Mouse (Mus musculus) kidney, embryonic 16.5 days (tissue): ENCODE measurements around the gene Zglp1. TPM values are rescaled to one million over a fixed set of nuclear protein-coding genes. Genes with fewer than 3 reads are reported as not detected.

Experiments
- ATAC-seq: fragments of 200-750 bp; cut with Nextera tagmentation; 2 replicates; pipeline ENCODE4 v1.8.0; 2017; ENCODE audit warnings: moderate TSS enrichment; ENCODE audit not compliant: low FRiP score, low TSS enrichment
- H3K27ac ChIP-seq: fragments of 300-500 bp; sonication (generic); 2 replicates; pipeline ENCODE4 v1.5.1; 2014; ENCODE audit warnings: low read length
- H3K27me3 ChIP-seq: fragments of 300-500 bp; sonication (generic); 2 replicates; pipeline ENCODE4 v1.6.1; 2014; ENCODE audit warnings: low read length, control low read depth, mixed read lengths; ENCODE audit not compliant: insufficient read depth
- H3K36me3 ChIP-seq: fragments of 300-500 bp; sonication (generic); 2 replicates; pipeline ENCODE4 v1.6.1; 2014; ENCODE audit warnings: low read length, control low read depth, mixed read lengths; ENCODE audit not compliant: insufficient read depth
- H3K4me1 ChIP-seq: fragments of 300-500 bp; sonication (generic); 2 replicates; pipeline ENCODE4 v1.6.1; 2014; ENCODE audit warnings: low read length, control low read depth, mixed read lengths; ENCODE audit not compliant: insufficient read depth
- H3K4me2 ChIP-seq: fragments of 300-500 bp; sonication (generic); replicated peaks from 2 replicates; pipeline ENCODE4 v1.6.1; 2014; ENCODE audit warnings: low read depth, low read length
- H3K4me3 ChIP-seq: fragments of 300-500 bp; sonication (generic); 2 replicates; pipeline ENCODE4 v1.5.1; 2014; ENCODE audit warnings: mild to moderate bottlenecking, low read length
- H3K9ac ChIP-seq: fragments of 300-500 bp; sonication (generic); replicated peaks from 2 replicates; pipeline ENCODE4 v1.6.1; 2014; ENCODE audit warnings: low read length
- H3K9me3 ChIP-seq: fragments of 300-500 bp; sonication (generic); 2 replicates; pipeline ENCODE4 v1.6.1; 2016; ENCODE audit warnings: low read length, control low read depth
- WGBS: fragments of 180-500 bp; shearing (Covaris S2); extraction: QIAGEN DNeasy Blood & Tissue Kit; methylation state at CpG from one replicate; pipeline ENCODE4 v1.1.7; 2014; 5-methylcytosine and 5-hydroxymethylcytosine counted together
- polyA plus RNA-seq: library from polyadenylated mRNA; unstranded; fragments of >200 nt; fragmentation: Nextera tagmentation; extraction: Ambion mirVana; gene quantifications from 2 replicates; pipeline ENCODE4 v1.2.1, GENCODE M21; 2015

The Zglp1 gene
- polyA plus RNA-seq, 1 experiment from 2014 or later, result 0.64 TPM

DNA sequence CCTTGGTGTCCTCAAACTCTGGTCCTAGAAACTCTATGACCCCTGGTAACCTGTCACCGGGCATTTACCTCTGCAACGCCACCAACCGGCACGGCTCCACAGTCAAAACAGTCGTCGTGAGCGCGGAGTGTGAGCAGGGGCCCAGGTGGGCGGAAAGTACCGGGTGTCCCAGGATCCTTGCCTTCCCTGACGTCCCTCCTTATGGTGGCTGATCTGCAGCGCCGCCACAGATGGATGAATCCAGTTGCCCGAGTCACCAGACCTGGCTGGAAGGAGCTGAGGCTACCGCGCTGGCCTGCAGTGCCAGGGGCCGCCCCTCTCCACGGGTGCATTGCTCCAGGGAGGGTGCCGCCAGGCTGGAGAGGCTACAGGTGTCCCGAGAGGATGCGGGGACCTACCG lies 30.2 kb downstream of the Zglp1 start:
- 1% methylated on average over 22 of the region's 22 CpGs for WGBS
- no peak overlapping the region for H3K9ac ChIP-seq
- H3K27ac ChIP-seq, result no peak overlapping the region
- ATAC-seq, result no peak
- no peaks in the 10 kb centered on the region for H3K9me3 ChIP-seq
- peak overlapping the region; percentile 56 for H3K4me2 ChIP-seq
- peak overlapping the region; percentile 14 for H3K4me3 ChIP-seq
- H3K36me3 ChIP-seq, result no peaks in the 10 kb centered on the region
- H3K4me1 ChIP-seq, result peaks cover 53% of the 10 kb centered on the region
- peaks cover 77% of the 10 kb centered on the region for H3K27me3 ChIP-seq

DNA sequence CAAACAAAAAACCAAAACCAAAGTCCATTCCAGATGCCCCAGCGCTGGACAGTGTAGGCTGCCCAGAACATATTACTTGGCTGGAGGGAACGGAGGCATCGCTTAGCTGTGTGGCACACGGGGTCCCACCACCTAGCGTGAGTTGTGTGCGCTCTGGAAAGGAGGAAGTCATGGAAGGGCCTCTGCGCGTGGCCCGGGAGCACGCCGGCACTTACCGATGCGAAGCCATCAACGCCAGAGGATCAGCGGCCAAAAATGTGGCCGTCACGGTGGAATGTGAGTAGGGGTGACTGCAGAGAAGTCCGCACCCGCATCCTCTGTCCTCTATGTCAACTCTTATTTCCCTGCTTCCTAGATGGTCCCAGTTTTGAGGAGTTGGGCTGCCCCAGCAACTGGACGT lies 30.7 kb downstream of the Zglp1 start:
- no peaks in the 10 kb centered on the region for H3K36me3 ChIP-seq
- H3K27ac ChIP-seq, result no peak overlapping the region
- H3K4me3 ChIP-seq, result peak overlapping the region; percentile 14; the same call in 1 of the 2 replicates
- peaks cover 77% of the 10 kb centered on the region for H3K27me3 ChIP-seq
- peak overlapping the region; percentile 56; the same call in 1 of the 2 replicates for H3K4me2 ChIP-seq
- no peak for ATAC-seq
- peaks cover 57% of the 10 kb centered on the region for H3K4me1 ChIP-seq
- no peaks in the 10 kb centered on the region for H3K9me3 ChIP-seq
- WGBS, result 9% methylated on average over 20 of the region's 20 CpGs
- H3K9ac ChIP-seq, result no peak overlapping the region

DNA sequence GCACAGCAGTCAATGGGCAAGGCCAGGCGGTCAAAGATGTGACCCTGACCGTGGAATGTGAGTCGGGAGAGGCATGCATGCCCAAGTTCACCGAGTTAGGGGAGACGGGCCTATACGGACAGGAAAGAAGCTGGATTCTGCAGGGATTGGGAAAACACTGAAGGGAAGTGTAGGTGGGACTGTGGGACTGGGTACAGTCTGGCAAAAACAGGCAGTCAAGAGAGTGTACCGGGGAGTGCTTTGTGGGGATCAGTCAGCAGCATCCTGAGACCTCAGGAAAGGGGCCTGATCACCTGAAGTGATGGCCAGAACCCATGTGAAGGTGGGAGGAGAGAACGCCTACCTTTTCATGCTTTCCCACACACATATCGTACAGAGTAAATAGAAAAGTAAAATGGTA lies 31.3 kb downstream of the Zglp1 start:
- no peak overlapping the region for H3K27ac ChIP-seq
- no peaks in the 10 kb centered on the region for H3K9me3 ChIP-seq
- H3K4me1 ChIP-seq, result peaks cover 55% of the 10 kb centered on the region
- H3K9ac ChIP-seq, result no peak overlapping the region
- no peak for ATAC-seq
- H3K27me3 ChIP-seq, result peaks cover 77% of the 10 kb centered on the region
- no peak overlapping the region for H3K4me3 ChIP-seq
- WGBS, result 27% methylated on average over 9 of the region's 9 CpGs
- H3K4me2 ChIP-seq, result no peak overlapping the region
- no peaks in the 10 kb centered on the region for H3K36me3 ChIP-seq

DNA sequence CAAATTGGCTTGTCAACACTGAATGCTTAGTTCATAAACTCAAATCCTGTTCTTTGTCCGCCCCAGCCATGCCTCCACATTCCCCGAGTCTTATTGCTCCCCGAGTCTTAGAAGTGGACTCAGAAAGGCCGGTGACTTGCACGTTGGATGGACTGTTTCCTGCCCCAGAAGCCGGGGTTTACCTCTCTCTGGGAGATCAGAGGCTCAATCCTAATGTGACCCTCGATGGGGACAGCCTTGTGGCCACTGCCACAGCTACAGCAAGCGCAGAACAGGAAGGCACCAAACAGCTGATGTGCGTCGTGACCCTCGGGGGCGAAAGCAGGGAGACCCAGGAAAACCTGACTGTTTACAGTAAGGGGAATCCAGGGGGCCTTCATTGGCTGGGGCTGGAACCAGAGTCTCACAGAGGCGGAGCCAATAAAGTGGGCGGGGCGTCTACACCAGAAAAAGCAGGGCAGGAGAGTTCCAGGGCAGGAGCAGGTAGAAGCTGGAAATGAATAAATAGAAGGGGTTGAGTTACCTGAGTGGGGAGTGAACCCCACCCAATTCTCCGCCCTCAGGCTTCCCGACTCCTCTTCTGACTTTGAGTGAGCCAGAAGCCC lies 32.3 kb downstream of the Zglp1 start:
- H3K9me3 ChIP-seq, result no peaks in the 10 kb centered on the region
- H3K4me1 ChIP-seq, result peaks cover 65% of the 10 kb centered on the region
- H3K27me3 ChIP-seq, result peaks cover 76% of the 10 kb centered on the region
- 0 out of 2 replicates have a peak overlapping the region, but pooled peaks have one; percentile 4 for H3K4me3 ChIP-seq
- H3K36me3 ChIP-seq, result no peaks in the 10 kb centered on the region
- H3K4me2 ChIP-seq, result no peak overlapping the region
- no peak overlapping the region for H3K9ac ChIP-seq
- WGBS, result 6% methylated on average over 17 of the region's 17 CpGs
- H3K27ac ChIP-seq, result no peak overlapping the region
- ATAC-seq, result no peak

DNA sequence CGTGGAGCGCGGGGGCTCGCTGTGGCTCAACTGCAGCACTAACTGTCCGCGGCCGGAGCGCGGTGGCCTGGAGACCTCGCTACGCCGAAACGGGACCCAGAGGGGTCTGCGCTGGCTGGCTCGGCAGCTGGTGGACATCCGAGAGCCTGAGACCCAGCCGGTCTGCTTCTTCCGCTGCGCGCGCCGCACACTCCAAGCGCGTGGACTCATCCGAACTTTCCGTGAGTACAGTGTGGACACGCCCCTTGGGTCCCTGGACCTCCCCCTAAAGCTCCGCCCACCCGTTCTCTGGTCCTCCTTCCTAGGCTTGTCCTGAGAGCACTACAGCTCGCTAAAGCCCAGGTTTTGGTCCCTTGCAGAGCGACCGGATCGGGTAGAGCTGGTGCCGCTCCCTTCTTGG lies 33.8 kb downstream of the Zglp1 start:
- peak overlapping the region; percentile 54 for H3K9ac ChIP-seq
- WGBS, result under 1% methylated on average over 34 of the region's 34 CpGs
- peak overlapping the region; percentile 90 for H3K4me2 ChIP-seq
- peak; percentile 74 for ATAC-seq
- H3K4me1 ChIP-seq, result peaks cover 67% of the 10 kb centered on the region
- peak overlapping the region; percentile 60 for H3K4me3 ChIP-seq
- no peak overlapping the region for H3K27ac ChIP-seq
- peaks cover 64% of the 10 kb centered on the region for H3K27me3 ChIP-seq
- H3K36me3 ChIP-seq, result no peaks in the 10 kb centered on the region
- no peaks in the 10 kb centered on the region for H3K9me3 ChIP-seq

DNA sequence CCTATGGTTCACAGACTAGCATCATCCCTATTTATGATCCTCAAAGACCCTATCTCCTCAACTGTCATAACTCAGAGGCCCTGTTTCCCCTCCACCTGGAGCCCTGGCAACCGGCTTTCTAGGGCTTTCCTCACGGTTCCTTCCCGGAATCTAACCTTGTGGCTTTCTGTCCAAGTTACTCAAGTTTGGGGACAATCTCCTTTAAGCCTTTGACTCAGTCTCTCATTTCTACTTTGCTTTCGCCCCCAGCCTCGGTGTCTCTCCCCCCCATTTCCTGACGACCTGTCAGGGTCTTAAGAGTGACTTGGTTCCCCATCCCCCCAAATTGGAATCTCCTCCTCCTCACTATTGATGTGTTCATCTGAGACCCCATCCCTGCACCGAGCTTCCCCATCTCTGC lies 34.4 kb downstream of the Zglp1 start:
- no peaks in the 10 kb centered on the region for H3K9me3 ChIP-seq
- 0 out of 2 replicates have a peak overlapping the region, but pooled peaks have one; percentile 48 for H3K9ac ChIP-seq
- ATAC-seq, result no peak
- no peak overlapping the region for H3K27ac ChIP-seq
- H3K36me3 ChIP-seq, result no peaks in the 10 kb centered on the region
- peak overlapping the region; percentile 90 for H3K4me2 ChIP-seq
- H3K27me3 ChIP-seq, result peaks cover 58% of the 10 kb centered on the region
- H3K4me3 ChIP-seq, result peak overlapping the region; percentile 60
- WGBS, result 4% methylated on average over 7 of the region's 7 CpGs
- peaks cover 62% of the 10 kb centered on the region for H3K4me1 ChIP-seq

DNA sequence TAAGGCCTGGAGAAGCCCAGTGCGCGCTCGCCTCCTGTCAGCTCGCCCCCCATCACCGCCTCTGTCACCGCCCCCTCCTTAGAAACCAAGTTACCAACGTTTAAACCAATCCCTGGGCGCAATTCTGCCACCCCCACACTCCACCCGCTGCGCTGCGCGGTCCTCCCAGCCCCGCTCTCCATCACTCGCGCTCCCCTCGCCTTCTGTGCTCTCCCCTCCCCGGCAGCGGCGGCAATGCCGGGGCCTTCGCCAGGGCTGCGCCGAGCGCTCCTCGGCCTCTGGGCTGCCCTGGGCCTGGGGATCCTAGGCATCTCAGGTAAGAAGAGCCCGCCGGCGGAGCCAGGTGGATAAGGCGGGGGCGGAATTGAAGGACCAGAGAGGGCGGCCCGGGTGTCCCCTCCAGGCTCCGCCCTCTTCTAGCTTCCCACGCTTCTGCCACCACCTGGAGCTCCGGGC lies 35.0 kb downstream of the Zglp1 start, which contains the start of gene Icam5:
Gene Icam5, plus strand, starts transcription at position 178 of the 456 bp plus-strand sequence.
- Histone ChIP-seq H3K36me3 (no peaks in the 10 kb centered on the region), H3K4me3 (peak within 1 kb of the TSS; percentile 60), H3K9me3 (no peaks in the 10 kb centered on the region), H3K9ac (peak within 1 kb of the TSS; percentile 54), H3K4me2 (peak within 1 kb of the TSS; percentile 90), H3K27me3 (peaks cover 52% of the 10 kb centered on the region), H3K4me1 (peaks cover 56% of the 10 kb centered on the region), H3K27ac (no peak within 1 kb of the TSS)
- ATAC-seq, result no peak; the same call in 1 of the 2 replicates
- WGBS, result 1% methylated on average over 35 of the region's 35 CpGs

DNA sequence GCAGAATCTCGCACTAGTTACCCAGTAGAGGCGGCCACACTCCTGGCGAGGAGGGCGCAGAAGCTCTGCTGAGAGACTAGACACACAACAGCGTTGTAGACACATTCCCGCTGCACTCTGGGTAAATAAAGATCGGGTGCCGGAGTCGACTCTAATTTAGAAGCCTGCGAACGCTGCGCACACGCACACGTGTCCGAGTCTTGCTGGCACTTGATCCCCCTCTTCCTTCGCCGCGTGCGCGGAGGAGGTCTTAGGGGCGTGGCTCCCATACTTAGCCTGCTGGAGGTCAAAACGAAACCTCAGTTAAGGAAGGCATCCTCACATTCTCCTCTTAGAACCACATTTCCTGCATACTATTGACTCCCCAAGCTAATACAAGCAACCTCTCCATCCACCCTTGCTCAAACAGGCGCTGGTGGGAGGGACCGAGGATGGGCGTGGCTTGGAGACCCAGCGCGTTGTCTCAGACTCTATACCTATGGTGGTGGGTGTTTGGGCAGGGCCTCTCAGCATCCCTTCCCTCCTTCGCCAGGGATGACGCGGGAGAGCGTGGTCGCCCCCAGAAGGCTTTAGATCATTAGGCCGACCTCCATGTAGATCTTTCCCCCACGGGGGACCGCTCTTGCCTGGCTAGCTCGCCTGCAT lies 35.5 kb downstream of the Zglp1 start:
- no peak overlapping the region for H3K27ac ChIP-seq
- H3K9ac ChIP-seq, result peak overlapping the region; percentile 51
- peak overlapping the region; percentile 90 for H3K4me2 ChIP-seq
- peak overlapping the region; percentile 57 for H3K4me3 ChIP-seq
- no peaks in the 10 kb centered on the region for H3K36me3 ChIP-seq
- peaks cover 51% of the 10 kb centered on the region for H3K4me1 ChIP-seq
- no peaks in the 10 kb centered on the region for H3K9me3 ChIP-seq
- under 1% methylated on average over 36 of the region's 36 CpGs for WGBS
- H3K27me3 ChIP-seq, result peaks cover 47% of the 10 kb centered on the region
- peak; percentile 39 for ATAC-seq

DNA sequence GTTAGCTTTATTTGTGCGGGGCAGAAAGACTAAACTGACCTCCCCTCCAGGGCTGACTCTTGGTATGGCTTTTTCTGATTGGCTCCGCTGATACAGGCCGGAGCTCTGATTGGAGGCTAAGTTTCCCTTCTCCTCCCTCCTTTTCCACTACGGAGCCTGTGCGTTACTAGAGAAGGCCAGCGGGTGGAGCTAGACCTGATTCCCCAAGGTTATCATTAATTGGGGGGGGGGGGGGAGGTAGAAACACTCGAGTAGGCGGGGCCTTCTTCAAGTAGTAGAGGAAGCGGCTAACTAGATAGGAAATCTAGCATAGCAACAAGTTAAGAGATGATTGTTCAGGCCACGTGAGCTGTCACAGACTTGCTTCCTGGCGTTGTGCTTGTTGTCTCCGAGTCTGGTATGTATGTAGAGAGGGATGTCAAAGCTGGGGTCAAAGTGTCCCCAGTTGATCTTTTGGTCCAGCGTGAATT lies 36.1 kb downstream of the Zglp1 start:
- Histone ChIP-seq H3K4me2 (peak overlapping the region; percentile 90), H3K4me1 (peaks cover 47% of the 10 kb centered on the region), H3K4me3 (peak overlapping the region; percentile 57), H3K27ac (no peak overlapping the region), H3K9me3 (no peaks in the 10 kb centered on the region), H3K36me3 (no peaks in the 10 kb centered on the region), H3K27me3 (peaks cover 41% of the 10 kb centered on the region), H3K9ac (peak overlapping the region; percentile 51; the same call in 1 of the 2 replicates)
- ATAC-seq, result peak; percentile 63; the same call in 1 of the 2 replicates
- WGBS, result under 1% methylated on average over 13 of the region's 13 CpGs
